Mouse (Mus musculus): ENCODE measurements around the gene Xxylt1. TPM values are rescaled to one million over a fixed set of nuclear protein-coding genes. Genes with fewer than 3 reads are reported as not detected.

Xxylt1 gene
- polyA plus RNA-seq, 1 experiment from 2014 or later, result 11.9 TPM

GRCm38 (mm10) chr16:31035651-31036245, 45.5 kb downstream of the Xxylt1 start:
- Histone ChIP-seq H3K4me1 (peaks cover 11% of the 10 kb centered on the region; the same call in 1 of the 2 replicates), H3K4me3 (no peak overlapping the region), H3K27me3 (replicated peaks) (no peaks in the 10 kb centered on the region), H3K9me3 (no peaks in the 10 kb centered on the region), H3K9ac (no peak overlapping the region), H3K4me2 (no peak overlapping the region), H3K36me3 (replicated peaks) (no peaks in the 10 kb centered on the region), H3K27ac (no peak overlapping the region)
- ATAC-seq (replicated peaks), result no peak
- WGBS, result 82% methylated on average over 8 of the region's 8 CpGs

- no peak for ATAC-seq (replicated peaks)
- no peak overlapping the region for H3K4me2 ChIP-seq
- peaks cover 11% of the 10 kb centered on the region; the same call in 1 of the 2 replicates for H3K4me1 ChIP-seq
- no peak overlapping the region for H3K27ac ChIP-seq
- no peaks in the 10 kb centered on the region for H3K9me3 ChIP-seq
- WGBS, result 67% methylated on average over 7 of the region's 7 CpGs
- no peak overlapping the region for H3K9ac ChIP-seq
- H3K27me3 ChIP-seq (replicated peaks), result no peaks in the 10 kb centered on the region
- H3K36me3 ChIP-seq (replicated peaks), result no peaks in the 10 kb centered on the region
- no peak overlapping the region for H3K4me3 ChIP-seq
These were observed 46.0 kb downstream of the Xxylt1 start for GRCm38 (mm10) chr16:31035235-31035634.

GRCm38 (mm10) chr16:31034051-31034450, 47.2 kb downstream of the Xxylt1 start:
- H3K4me2 ChIP-seq, result no peak overlapping the region
- 10% methylated on average over 3 of the region's 3 CpGs for WGBS
- H3K9me3 ChIP-seq, result no peaks in the 10 kb centered on the region
- H3K27me3 ChIP-seq (replicated peaks), result no peaks in the 10 kb centered on the region
- H3K4me3 ChIP-seq, result no peak overlapping the region
- H3K27ac ChIP-seq, result peak overlapping the region; percentile 53; the same call in 1 of the 2 replicates
- no peaks in the 10 kb centered on the region for H3K36me3 ChIP-seq (replicated peaks)
- H3K9ac ChIP-seq, result no peak overlapping the region
- ATAC-seq (replicated peaks), result no peak
- H3K4me1 ChIP-seq, result peaks cover 7% of the 10 kb centered on the region; the same call in 1 of the 2 replicates

- no peak overlapping the region for H3K27ac ChIP-seq
These were observed 51.3 kb downstream of the Xxylt1 start for GRCm38 (mm10) chr16:31029739-31030485.

GRCm38 (mm10) chr16:31027675-31028074, 53.6 kb downstream of the Xxylt1 start:
- H3K4me3 ChIP-seq, result no peak overlapping the region

More at GRCm38 (mm10) chr16:31029739-31030485, 51.3 kb downstream of the Xxylt1 start:
- peaks cover 7% of the 10 kb centered on the region; the same call in 1 of the 2 replicates for H3K4me1 ChIP-seq
- no peak overlapping the region for H3K4me2 ChIP-seq
- no peak overlapping the region for H3K4me3 ChIP-seq
- H3K36me3 ChIP-seq (replicated peaks), result no peaks in the 10 kb centered on the region
- H3K9me3 ChIP-seq, result no peaks in the 10 kb centered on the region
- ATAC-seq (replicated peaks), result no peak
- 51% methylated on average over 11 of the region's 11 CpGs for WGBS
- no peak overlapping the region for H3K9ac ChIP-seq
- no peaks in the 10 kb centered on the region for H3K27me3 ChIP-seq (replicated peaks)

GRCm38 (mm10) chr16:31025516-31025915, 55.7 kb downstream of the Xxylt1 start:
- Histone ChIP-seq H3K9me3 (no peaks in the 10 kb centered on the region), H3K36me3 (replicated peaks) (no peaks in the 10 kb centered on the region), H3K27ac (no peak overlapping the region), H3K27me3 (replicated peaks) (no peaks in the 10 kb centered on the region), H3K4me1 (peaks cover 10% of the 10 kb centered on the region; the same call in 1 of the 2 replicates), H3K9ac (no peak overlapping the region), H3K4me2 (no peak overlapping the region), H3K4me3 (no peak overlapping the region)
- WGBS, result 90% methylated on average over 7 of the region's 7 CpGs
- no peak for ATAC-seq (replicated peaks)

More at GRCm38 (mm10) chr16:31027675-31028074, 53.6 kb downstream of the Xxylt1 start:
- H3K36me3 ChIP-seq (replicated peaks), result no peaks in the 10 kb centered on the region
- H3K4me2 ChIP-seq, result no peak overlapping the region
- no peak overlapping the region for H3K9ac ChIP-seq
- no peak overlapping the region for H3K27ac ChIP-seq
- ATAC-seq (replicated peaks), result no peak
- H3K27me3 ChIP-seq (replicated peaks), result no peaks in the 10 kb centered on the region
- H3K9me3 ChIP-seq, result no peaks in the 10 kb centered on the region
- peaks cover 5% of the 10 kb centered on the region; the same call in 1 of the 2 replicates for H3K4me1 ChIP-seq

GRCm38 (mm10) chr16:31024997-31025396, 56.2 kb downstream of the Xxylt1 start:
- Histone ChIP-seq H3K9me3 (no peaks in the 10 kb centered on the region), H3K27me3 (replicated peaks) (no peaks in the 10 kb centered on the region), H3K36me3 (replicated peaks) (no peaks in the 10 kb centered on the region), H3K4me2 (no peak overlapping the region), H3K27ac (no peak overlapping the region), H3K9ac (no peak overlapping the region), H3K4me1 (peaks cover 10% of the 10 kb centered on the region; the same call in 1 of the 2 replicates), H3K4me3 (no peak overlapping the region)
- no peak for ATAC-seq (replicated peaks)
- 89% methylated on average over 4 of the region's 4 CpGs for WGBS

- H3K27ac ChIP-seq, result no peak overlapping the region
- H3K9me3 ChIP-seq, result no peaks in the 10 kb centered on the region
- peaks cover 10% of the 10 kb centered on the region; the same call in 1 of the 2 replicates for H3K4me1 ChIP-seq
- WGBS, result 39% methylated on average over 7 of the region's 7 CpGs
- no peak overlapping the region for H3K9ac ChIP-seq
- no peaks in the 10 kb centered on the region for H3K27me3 ChIP-seq (replicated peaks)
- no peaks in the 10 kb centered on the region for H3K36me3 ChIP-seq (replicated peaks)
- no peak overlapping the region for H3K4me3 ChIP-seq
- peak; percentile 38; the same call in 1 of the 2 replicates for ATAC-seq (replicated peaks)
- no peak overlapping the region for H3K4me2 ChIP-seq
These were observed 57.0 kb downstream of the Xxylt1 start for GRCm38 (mm10) chr16:31024221-31024620.

GRCm38 (mm10) chr16:31023803-31024202, 57.4 kb downstream of the Xxylt1 start:
- Histone ChIP-seq H3K36me3 (replicated peaks) (no peaks in the 10 kb centered on the region), H3K4me3 (no peak overlapping the region), H3K9ac (no peak overlapping the region), H3K9me3 (no peaks in the 10 kb centered on the region), H3K4me2 (no peak overlapping the region), H3K27ac (no peak overlapping the region), H3K27me3 (replicated peaks) (no peaks in the 10 kb centered on the region), H3K4me1 (peaks cover 10% of the 10 kb centered on the region; the same call in 1 of the 2 replicates)
- peak; percentile 55; the same call in 1 of the 2 replicates for ATAC-seq (replicated peaks)
- 57% methylated on average over 8 of the region's 8 CpGs for WGBS

GRCm38 (mm10) chr16:31022287-31022686, 58.9 kb downstream of the Xxylt1 start:
- Histone ChIP-seq H3K27me3 (replicated peaks) (no peaks in the 10 kb centered on the region), H3K4me1 (peaks cover 10% of the 10 kb centered on the region; the same call in 1 of the 2 replicates), H3K4me2 (no peak overlapping the region), H3K4me3 (no peak overlapping the region), H3K9ac (no peak overlapping the region), H3K27ac (no peak overlapping the region; the same call in 1 of the 2 replicates), H3K36me3 (replicated peaks) (no peaks in the 10 kb centered on the region), H3K9me3 (no peaks in the 10 kb centered on the region)
- no peak for ATAC-seq (replicated peaks)
- WGBS, result 35% methylated on average over 5 of the region's 5 CpGs

- Histone ChIP-seq H3K9me3 (no peaks in the 10 kb centered on the region), H3K27me3 (replicated peaks) (no peaks in the 10 kb centered on the region), H3K4me1 (peaks cover 10% of the 10 kb centered on the region; the same call in 1 of the 2 replicates), H3K36me3 (replicated peaks) (no peaks in the 10 kb centered on the region), H3K4me3 (no peak overlapping the region), H3K27ac (no peak overlapping the region), H3K4me2 (no peak overlapping the region), H3K9ac (no peak overlapping the region)
- WGBS, result 82% methylated on average over 3 of the region's 3 CpGs
- no peak for ATAC-seq (replicated peaks)
These were observed 61.7 kb downstream of the Xxylt1 start for GRCm38 (mm10) chr16:31019514-31019913.

- Histone ChIP-seq H3K9me3 (no peaks in the 10 kb centered on the region), H3K4me2 (no peak overlapping the region), H3K9ac (no peak overlapping the region), H3K4me1 (peaks cover 5% of the 10 kb centered on the region; the same call in 1 of the 2 replicates), H3K27ac (no peak overlapping the region), H3K27me3 (replicated peaks) (no peaks in the 10 kb centered on the region), H3K4me3 (no peak overlapping the region), H3K36me3 (replicated peaks) (no peaks in the 10 kb centered on the region)
- WGBS, result 94% methylated on average over 10 of the region's 10 CpGs
- no peak for ATAC-seq (replicated peaks)
These were observed 63.4 kb downstream of the Xxylt1 start for GRCm38 (mm10) chr16:31017687-31018413.

Data from midbrain, embryonic 15.5 days (tissue).